Comparison of ENCODE assay signal across 16 mouse cellular contexts in genomic region chr8:47409061-47409460, GRCm38 (mm10). TPM values are rescaled to one million over a fixed set of nuclear protein-coding genes. Genes with fewer than 3 reads are reported as not detected.
DNase-seq lines count a peak whose midpoint lies in the region; ATAC-seq lines count a peak whose summit lies in the region.
"Had no signal": no experiment of that assay in that cellular context is flagged by ENCODE, and none has a peak within 500 bp of the region (broad histone marks: within the 10 kb centered on the region; RNA-seq: fewer than 3 reads in every experiment).

No protein-coding gene starts in this region.

- H3K36me3 ChIP-seq in heart, embryonic 16.5 days (ENCODE audit: control insufficient read depth, insufficient read depth): no peaks in the 10 kb centered on the region
- H3K36me3 ChIP-seq in lung, embryonic 16.5 days (ENCODE audit: control insufficient read depth, insufficient read depth, low read length): no peaks in the 10 kb centered on the region
- no peaks in the 10 kb centered on the region for H3K36me3 ChIP-seq in embryonic facial prominence, embryonic 13.5 days
- no peaks in the 10 kb centered on the region for H3K36me3 ChIP-seq in limb, embryonic 15.5 days

- no peak for ATAC-seq in heart, embryonic 16.5 days (replicated peaks; ENCODE audit: extremely low read depth, insufficient read depth, low FRiP score)
- no peak for ATAC-seq in lung, embryonic 16.5 days (ENCODE audit: low read depth)
- no peak for ATAC-seq in embryonic facial prominence, embryonic 13.5 days (ENCODE audit: insufficient number of reproducible peaks, insufficient read depth, low FRiP score, low TSS enrichment, low read depth)
- no peak for ATAC-seq in limb, embryonic 15.5 days (ENCODE audit: insufficient number of reproducible peaks, low FRiP score, low TSS enrichment, low read depth)

- WGBS in heart, embryonic 16.5 days: 10% methylated on average over 8 of the region's 8 CpGs
- WGBS in lung, embryonic 16.5 days: 13% methylated on average over 8 of the region's 8 CpGs
- WGBS in embryonic facial prominence, embryonic 13.5 days: 3% methylated on average over 8 of the region's 8 CpGs
- WGBS in limb, embryonic 15.5 days: 14% methylated on average over 8 of the region's 8 CpGs

- H3K4me3 ChIP-seq in heart, embryonic 16.5 days (ENCODE audit: low read length): no peak overlapping the region
- H3K4me3 ChIP-seq in lung, embryonic 16.5 days (ENCODE audit: low read length): no peak overlapping the region
- 0 out of 2 replicates have a peak overlapping the region, but pooled peaks have one; percentile 9 for H3K4me3 ChIP-seq in embryonic facial prominence, embryonic 13.5 days
- H3K4me3 ChIP-seq in limb, embryonic 15.5 days: no peak overlapping the region

- no peaks in the 10 kb centered on the region for H3K9me3 ChIP-seq in heart, embryonic 16.5 days (replicated peaks; ENCODE audit: control insufficient read depth, low read length)
- H3K9me3 ChIP-seq in lung, embryonic 16.5 days (ENCODE audit: control insufficient read depth, low read length): no peaks in the 10 kb centered on the region
- H3K9me3 ChIP-seq in embryonic facial prominence, embryonic 13.5 days: no peaks in the 10 kb centered on the region
- H3K9me3 ChIP-seq in limb, embryonic 15.5 days: no peaks in the 10 kb centered on the region

- peak overlapping the region; percentile 34 for H3K4me2 ChIP-seq in heart, embryonic 16.5 days (ENCODE audit: low read depth, low read length)
- H3K4me2 ChIP-seq in lung, embryonic 16.5 days (ENCODE audit: low read depth, low read length): peak overlapping the region; percentile 31; the same call in 1 of the 2 replicates
- peak overlapping the region; percentile 33 for H3K4me2 ChIP-seq in embryonic facial prominence, embryonic 13.5 days
- H3K4me2 ChIP-seq in limb, embryonic 15.5 days: 0 out of 2 replicates have a peak overlapping the region, but pooled peaks have one; percentile 5
- H3K4me2 ChIP-seq: liver, embryonic 11.5 days had no signal

- intact Hi-C loops in heart, postnatal 25 days (cut with DNase I): no loop called here
- intact Hi-C loops in left cerebral cortex, postnatal 4 days (cut with DNase I): no loop called here

- H3K27me3 ChIP-seq in heart, embryonic 16.5 days (ENCODE audit: control insufficient read depth, insufficient read depth, low read length): peaks cover 29% of the 10 kb centered on the region
- peaks cover 37% of the 10 kb centered on the region for H3K27me3 ChIP-seq in lung, embryonic 16.5 days (ENCODE audit: control insufficient read depth, insufficient read depth, low read depth, low read length)
- peaks cover 70% of the 10 kb centered on the region for H3K27me3 ChIP-seq in embryonic facial prominence, embryonic 13.5 days
- H3K27me3 ChIP-seq in limb, embryonic 15.5 days: peaks cover 42% of the 10 kb centered on the region

- no peak for DNase-seq in heart, postnatal 25 days (ENCODE audit: low spot score)
- DNase-seq in lung, postnatal 14 days: no peak
- DNase-seq in adrenal gland, postnatal 4 days (ENCODE audit: low spot score in 2 of 2): no peak
- DNase-seq in left cerebral cortex, postnatal 4 days: no peak
- DNase-seq: adrenal gland, adult 8-10 months; cerebellum, adult 11-12 months; kidney, adult 18-20 months; layer of hippocampus, adult 9-11 months; lung, postnatal 4 days; right cerebral cortex, postnatal 4 days; thymus, adult 18-20 months had no signal

- H3K9ac ChIP-seq in heart, embryonic 16.5 days (ENCODE audit: low read length): no peak overlapping the region
- peak overlapping the region; percentile 24; the same call in 1 of the 2 replicates for H3K9ac ChIP-seq in lung, embryonic 16.5 days (ENCODE audit: low read length)
- 0 out of 2 replicates have a peak overlapping the region, but pooled peaks have one; percentile 27 for H3K9ac ChIP-seq in embryonic facial prominence, embryonic 13.5 days
- H3K9ac ChIP-seq in limb, embryonic 15.5 days: no peak overlapping the region

- H3K27ac ChIP-seq in heart, embryonic 16.5 days (ENCODE audit: low read length): no peak overlapping the region
- H3K27ac ChIP-seq in lung, embryonic 16.5 days (ENCODE audit: low read length): no peak overlapping the region
- no peak overlapping the region for H3K27ac ChIP-seq in embryonic facial prominence, embryonic 13.5 days
- no peak overlapping the region for H3K27ac ChIP-seq in limb, embryonic 15.5 days

- H3K4me1 ChIP-seq in heart, embryonic 16.5 days (ENCODE audit: control insufficient read depth, insufficient read depth, low read length): peaks cover 6% of the 10 kb centered on the region
- H3K4me1 ChIP-seq in lung, embryonic 16.5 days (replicated peaks; ENCODE audit: control insufficient read depth, insufficient read depth, low read length): peaks cover 10% of the 10 kb centered on the region
- H3K4me1 ChIP-seq in embryonic facial prominence, embryonic 13.5 days: peaks cover 19% of the 10 kb centered on the region
- peaks cover 22% of the 10 kb centered on the region for H3K4me1 ChIP-seq in limb, embryonic 15.5 days

RNA-seq across cellular contexts. Expression of gene Stox2, which starts 37.1 kb away (rescaled TPM):
- polyA plus RNA-seq in heart, embryonic 16.5 days (2015; fragmentation: Nextera tagmentation; extraction: Ambion mirVana): 7.3 and 8.0 TPM in 2 replicates
- 10 to 100 TPM; 12.3 to 13.8 TPM for total RNA-seq in heart, postnatal 25 days (2021)
- polyA plus RNA-seq in lung, embryonic 16.5 days (2015; fragmentation: Nextera tagmentation; extraction: Ambion mirVana): 10.7 and 11.6 TPM in 2 replicates
- polyA plus RNA-seq in embryonic facial prominence, embryonic 13.5 days (2015; fragmentation: Nextera tagmentation; extraction: Ambion mirVana): 22.3 and 22.4 TPM in 2 replicates
- polyA plus RNA-seq in limb, embryonic 15.5 days (2015; fragmentation: Nextera tagmentation; extraction: Ambion mirVana): 11.5 and 14.4 TPM in 2 replicates
- total RNA-seq in adrenal gland, postnatal 4 days (2021): 10 to 100 TPM; 20.3 to 23.1 TPM
- 100 to 1,000 TPM; 118 to 122 TPM for total RNA-seq in left cerebral cortex, postnatal 4 days (2021)

Comparison
In these comparisons a context has a peak if more than half of its experiments do, and no peak if none do; other contexts are left out.
1. H3K9ac ChIP-seq: peak in lung, embryonic 16.5 days (single experiment) and embryonic facial prominence, embryonic 13.5 days (single experiment); none in heart, embryonic 16.5 days (single experiment) and limb, embryonic 15.5 days (single experiment).
2. Peak in every context shown above with its lines, with median percentiles within 50 percentile points of each other: H3K4me2 ChIP-seq.